10 mouse cellular contexts compared by ENCODE assay signal in genomic region chr13:23885540-23885939, GRCm38 (mm10). TPM values are rescaled to one million over a fixed set of nuclear protein-coding genes. Genes with fewer than 3 reads are reported as not detected.
DNase-seq lines count a peak whose midpoint lies in the region; ATAC-seq and TF ChIP-seq lines count a peak whose summit lies in the region.
"Had no signal": no experiment of that assay in that cellular context is flagged by ENCODE, and none has a peak within 500 bp of the region (broad histone marks: within the 10 kb centered on the region; RNA-seq: fewer than 3 reads in every experiment).

No protein-coding gene starts in this region.

- peak; percentile 33 for DNase-seq in hindbrain, embryonic 11.5 days (ENCODE audit: low spot score)
- DNase-seq in ES-E14 (ENCODE audit: low read depth, low spot score), result peak; percentile 7
- peak; percentile 17 for DNase-seq in embryo, embryonic 9.5 days (ENCODE audit: extremely low spot score)
- peak; percentile 54 for DNase-seq in midbrain, embryonic 14.5 days
- DNase-seq in cerebellum, adult 9-10 months, result no peak
- no peak for DNase-seq in frontal cortex, postnatal 10 days (ENCODE audit: low spot score in 2 of 2)
- DNase-seq in cerebellum, postnatal 4 days (ENCODE audit: low spot score in 2 of 2), result no peak

- H3K27me3 ChIP-seq in hindbrain, embryonic 11.5 days (ENCODE audit: control insufficient read depth, insufficient read depth, low read length), result no peaks in the 10 kb centered on the region
- H3K27me3 ChIP-seq in hindbrain, embryonic 16.5 days (replicated peaks; ENCODE audit: control insufficient read depth, insufficient read depth, low read length), result no peaks in the 10 kb centered on the region
- H3K27me3 ChIP-seq in midbrain, embryonic 14.5 days (ENCODE audit: control insufficient read depth, insufficient read depth, low read length), result no peaks in the 10 kb centered on the region
- H3K27me3 ChIP-seq: embryonic facial prominence, embryonic 15.5 days; megakaryocyte, embryonic 14.5 days had no signal

- no peak overlapping the region for H3K4me2 ChIP-seq in hindbrain, embryonic 11.5 days (replicated peaks; ENCODE audit: low read depth, low read length)
- no peak overlapping the region for H3K4me2 ChIP-seq in hindbrain, embryonic 16.5 days (ENCODE audit: low read length)
- H3K4me2 ChIP-seq in midbrain, embryonic 14.5 days (ENCODE audit: low read length), result no peak overlapping the region
- H3K4me2 ChIP-seq: embryonic facial prominence, embryonic 15.5 days had no signal

- H3K9ac ChIP-seq in hindbrain, embryonic 11.5 days (ENCODE audit: low read depth, low read length), result no peak overlapping the region
- H3K9ac ChIP-seq in hindbrain, embryonic 16.5 days (ENCODE audit: low read depth, low read length), result no peak overlapping the region
- no peak overlapping the region for H3K9ac ChIP-seq in ES-E14 (ENCODE audit: insufficient read depth, low read depth, low read length, poor library complexity, severe bottlenecking)
- H3K9ac ChIP-seq in midbrain, embryonic 14.5 days (replicated peaks; ENCODE audit: low read length), result no peak overlapping the region
- H3K9ac ChIP-seq: embryonic facial prominence, embryonic 15.5 days had no signal

- no peaks in the 10 kb centered on the region for H3K9me3 ChIP-seq in hindbrain, embryonic 11.5 days (ENCODE audit: control insufficient read depth, low read length)
- H3K9me3 ChIP-seq in hindbrain, embryonic 16.5 days (ENCODE audit: control insufficient read depth, low read length), result no peaks in the 10 kb centered on the region
- H3K9me3 ChIP-seq in ES-E14 (ENCODE audit: control insufficient read depth, insufficient read depth, low read depth, low read length), result no peaks in the 10 kb centered on the region
- H3K9me3 ChIP-seq in midbrain, embryonic 14.5 days (ENCODE audit: control insufficient read depth, low read length), result no peaks in the 10 kb centered on the region
- H3K9me3 ChIP-seq: embryonic facial prominence, embryonic 15.5 days; megakaryocyte, embryonic 14.5 days had no signal

- no peak for ATAC-seq in hindbrain, embryonic 11.5 days (ENCODE audit: low FRiP score)
- ATAC-seq in hindbrain, embryonic 16.5 days, result no peak
- peak; percentile 31; the same call in 1 of the 2 replicates for ATAC-seq in midbrain, embryonic 14.5 days (ENCODE audit: low FRiP score, low TSS enrichment)

- 58% methylated on average over 2 of the region's 2 CpGs for WGBS in hindbrain, embryonic 11.5 days
- WGBS in hindbrain, embryonic 16.5 days, result 59% methylated on average over 2 of the region's 2 CpGs
- WGBS in midbrain, embryonic 14.5 days, result 21% methylated on average over 2 of the region's 2 CpGs

- in situ Hi-C loops in ES-E14 (cut with MboI; ENCODE audit: low sequenced_read_pairs in 2 of 2, unreplicated experiment in 2 of 2), result no loop called here

- H3K27ac ChIP-seq in hindbrain, embryonic 11.5 days (ENCODE audit: low read depth, low read length), result no peak overlapping the region
- no peak overlapping the region for H3K27ac ChIP-seq in hindbrain, embryonic 16.5 days (ENCODE audit: low read depth, low read length)
- H3K27ac ChIP-seq in ES-E14 (ENCODE audit: insufficient read depth, low read depth, low read length, poor library complexity, severe bottlenecking), result no peak overlapping the region
- H3K27ac ChIP-seq in midbrain, embryonic 14.5 days (replicated peaks; ENCODE audit: low read depth, low read length), result no peak overlapping the region
- H3K27ac ChIP-seq: embryonic facial prominence, embryonic 15.5 days had no signal

- no peak overlapping the region for H3K4me3 ChIP-seq in hindbrain, embryonic 11.5 days (ENCODE audit: low read depth, low read length)
- no peak overlapping the region for H3K4me3 ChIP-seq in hindbrain, embryonic 16.5 days (ENCODE audit: low read length)
- H3K4me3 ChIP-seq in ES-E14 (ENCODE audit: insufficient read depth in 1 of 2, low read depth in 1 of 2, low read length in 2 of 2, poor library complexity in 1 of 2, severe bottlenecking in 1 of 2), result no peak overlapping the region
- H3K4me3 ChIP-seq in midbrain, embryonic 14.5 days (replicated peaks; ENCODE audit: low read depth, low read length), result no peak overlapping the region
- H3K4me3 ChIP-seq: embryonic facial prominence, embryonic 15.5 days; megakaryocyte, embryonic 14.5 days had no signal

- H3K4me1 ChIP-seq in hindbrain, embryonic 11.5 days (replicated peaks; ENCODE audit: control insufficient read depth, insufficient read depth, low read length), result no peaks in the 10 kb centered on the region
- no peaks in the 10 kb centered on the region for H3K4me1 ChIP-seq in hindbrain, embryonic 16.5 days (ENCODE audit: control insufficient read depth, insufficient read depth, low read depth, low read length)
- H3K4me1 ChIP-seq in ES-E14 (ENCODE audit: control insufficient read depth in 2 of 2, insufficient read depth in 2 of 2, low read length in 2 of 2, poor library complexity in 1 of 2), result no peaks in the 10 kb centered on the region
- no peaks in the 10 kb centered on the region for H3K4me1 ChIP-seq in midbrain, embryonic 14.5 days (ENCODE audit: control insufficient read depth, insufficient read depth, low read length)
- H3K4me1 ChIP-seq: embryonic facial prominence, embryonic 15.5 days had no signal

- H3K36me3 ChIP-seq in hindbrain, embryonic 11.5 days (ENCODE audit: control insufficient read depth, insufficient read depth, low read length), result no peaks in the 10 kb centered on the region
- no peaks in the 10 kb centered on the region for H3K36me3 ChIP-seq in hindbrain, embryonic 16.5 days (ENCODE audit: control insufficient read depth, insufficient read depth, low read length)
- H3K36me3 ChIP-seq in ES-E14 (ENCODE audit: control insufficient read depth, insufficient read depth, low read length, poor library complexity, severe bottlenecking), result no peaks in the 10 kb centered on the region
- H3K36me3 ChIP-seq in midbrain, embryonic 14.5 days (ENCODE audit: control insufficient read depth, insufficient read depth, low read length), result no peaks in the 10 kb centered on the region
- H3K36me3 ChIP-seq: embryonic facial prominence, embryonic 15.5 days had no signal

TF ChIP-seq in ES-E14, 5 proteins besides CTCF, POLR2A, EP300 and RAD21:
- TF ChIP-seq ZC3H11A (IDR thresholded peaks at IDR 0.05; ENCODE audit: borderline replicate concordance, low read depth, low read length), result peak; percentile 61
- TF ChIP-seq MAFK (IDR thresholded peaks at IDR 0.05; ENCODE audit: insufficient read depth, low read depth, low read length), result no peak
- no peak for TF ChIP-seq CHD2 (IDR thresholded peaks at IDR 0.05; ENCODE audit: low read depth, low read length)
- no peak for TF ChIP-seq ZNF384 (IDR thresholded peaks at IDR 0.05; ENCODE audit: low read depth, low read length)
- no peak for TF ChIP-seq HCFC1 (IDR thresholded peaks at IDR 0.05; ENCODE audit: borderline replicate concordance, insufficient read depth, low read length)
TF ChIP-seq in ES-E14: peak in this region for 1.

RNA-seq across cellular contexts. Expression of gene Slc17a1, which starts 18.0 kb away (rescaled TPM):
- not detected in 2 replicates for polyA plus RNA-seq in hindbrain, embryonic 11.5 days (2014; fragmentation: Nextera tagmentation; extraction: Ambion mirVana)
- polyA plus RNA-seq in hindbrain, embryonic 16.5 days (2015; fragmentation: Nextera tagmentation; extraction: Ambion mirVana), result not detected in 2 replicates
- not detected in 2 replicates for total RNA-seq in ES-E14 (2012; rRNA removed)
- not detected in 2 replicates for polyA plus RNA-seq in midbrain, embryonic 14.5 days (2014; fragmentation: Nextera tagmentation; extraction: Ambion mirVana)
- polyA plus RNA-seq: embryonic facial prominence, embryonic 15.5 days had no signal

RNA-seq across cellular contexts. Expression of gene Slc17a4, which starts 29.3 kb away (rescaled TPM):
- polyA plus RNA-seq in hindbrain, embryonic 11.5 days (2014; fragmentation: Nextera tagmentation; extraction: Ambion mirVana), result not detected in 2 replicates
- not detected in 2 replicates for polyA plus RNA-seq in hindbrain, embryonic 16.5 days (2015; fragmentation: Nextera tagmentation; extraction: Ambion mirVana)
- not detected in 2 replicates for total RNA-seq in ES-E14 (2012; rRNA removed)
- not detected in 2 replicates for polyA plus RNA-seq in midbrain, embryonic 14.5 days (2014; fragmentation: Nextera tagmentation; extraction: Ambion mirVana)
- polyA plus RNA-seq: embryonic facial prominence, embryonic 15.5 days had no signal

RNA-seq across cellular contexts. Expression of gene Slc17a3, which starts 46.3 kb away (rescaled TPM):
- polyA plus RNA-seq in hindbrain, embryonic 11.5 days (2014; fragmentation: Nextera tagmentation; extraction: Ambion mirVana), result not detected in 2 replicates
- polyA plus RNA-seq in hindbrain, embryonic 16.5 days (2015; fragmentation: Nextera tagmentation; extraction: Ambion mirVana), result not detected in 2 replicates
- not detected in 2 replicates for total RNA-seq in ES-E14 (2012; rRNA removed)
- polyA plus RNA-seq in midbrain, embryonic 14.5 days (2014; fragmentation: Nextera tagmentation; extraction: Ambion mirVana), result not detected in 2 replicates
- polyA plus RNA-seq: embryonic facial prominence, embryonic 15.5 days had no signal

RNA-seq across cellular contexts. Expression of gene Hist1h2ba, which starts 48.4 kb away (rescaled TPM):
- not detected in 2 replicates for polyA plus RNA-seq in hindbrain, embryonic 11.5 days (2014; fragmentation: Nextera tagmentation; extraction: Ambion mirVana)
- not detected in 2 replicates for polyA plus RNA-seq in hindbrain, embryonic 16.5 days (2015; fragmentation: Nextera tagmentation; extraction: Ambion mirVana)
- total RNA-seq in ES-E14 (2012; rRNA removed), result 37.2 and 67.4 TPM in 2 replicates
- polyA plus RNA-seq in midbrain, embryonic 14.5 days (2014; fragmentation: Nextera tagmentation; extraction: Ambion mirVana), result not detected in 2 replicates
- polyA plus RNA-seq: embryonic facial prominence, embryonic 15.5 days had no signal

RNA-seq across cellular contexts. Expression of gene Hist1h2aa, which starts 48.7 kb away (rescaled TPM):
- not detected in 2 replicates for polyA plus RNA-seq in hindbrain, embryonic 11.5 days (2014; fragmentation: Nextera tagmentation; extraction: Ambion mirVana)
- not detected in 2 replicates for polyA plus RNA-seq in hindbrain, embryonic 16.5 days (2015; fragmentation: Nextera tagmentation; extraction: Ambion mirVana)
- 140 and 167 TPM in 2 replicates for total RNA-seq in ES-E14 (2012; rRNA removed)
- not detected in 2 replicates for polyA plus RNA-seq in midbrain, embryonic 14.5 days (2014; fragmentation: Nextera tagmentation; extraction: Ambion mirVana)
- polyA plus RNA-seq: embryonic facial prominence, embryonic 15.5 days had no signal

Comparison
In these comparisons a context has a peak if more than half of its experiments do, and no peak if none do; other contexts are left out.
1. DNase-seq: peak in hindbrain, embryonic 11.5 days (single experiment), ES-E14 (single experiment), embryo, embryonic 9.5 days (single experiment) and midbrain, embryonic 14.5 days (single experiment); none in cerebellum, adult 9-10 months (single experiment), frontal cortex, postnatal 10 days (0 of 2) and cerebellum, postnatal 4 days (0 of 2).